Mouse (Mus musculus): ENCODE results near the gene Clca3a2. TPM values are rescaled to one million over a fixed set of nuclear protein-coding genes. Genes with fewer than 3 reads are reported as not detected.
"Not testable (repeated sequence)": the region's sequence is repeated elsewhere in the genome, so short reads cannot be mapped to it uniquely, and the experiment has no call there.

Clca3a2 gene
- polyA plus RNA-seq (2015; fragmentation: Nextera tagmentation; extraction: Ambion mirVana) = 0.48 and 0.64 TPM in 2 replicates

DNA sequence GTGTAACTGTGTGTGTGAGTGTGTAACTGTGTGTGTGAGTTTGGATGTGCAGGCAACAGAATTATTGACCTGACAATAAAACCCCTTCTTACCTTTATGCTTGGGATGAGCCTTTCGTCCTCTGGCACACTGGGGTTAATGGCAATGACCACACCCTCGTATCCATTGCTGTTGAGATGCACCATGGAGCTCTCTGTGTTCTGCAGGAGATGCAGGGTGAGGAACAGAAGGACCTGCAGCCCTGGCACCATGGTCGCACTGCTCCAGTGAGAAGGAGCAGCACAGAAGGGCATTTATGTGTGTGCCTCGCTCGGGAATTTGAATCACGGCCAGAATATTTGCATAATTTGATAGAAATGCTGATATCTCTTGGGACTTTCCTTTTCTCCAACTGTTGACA, at the start of gene Clca3a2:
TSS of gene Clca3a2 (minus strand) at position 276 of the 400 bp plus-strand sequence.
- ATAC-seq = peak; percentile 67
- H3K4me3 ChIP-seq (ENCODE audit: low read length); H3K9ac ChIP-seq (ENCODE audit: low read depth, low read length); H3K9me3 ChIP-seq (ENCODE audit: control insufficient read depth, low read length); H3K4me1 ChIP-seq (ENCODE audit: control insufficient read depth, insufficient read depth, low read length); H3K36me3 ChIP-seq (ENCODE audit: control insufficient read depth, insufficient read depth, low read length); H3K4me2 ChIP-seq (ENCODE audit: low read depth, low read length); H3K27ac ChIP-seq (ENCODE audit: low read length); H3K27me3 ChIP-seq (replicated peaks; ENCODE audit: control insufficient read depth, insufficient read depth, low read length): not testable (repeated sequence)
- 51% methylated on average over 5 of the region's 6 CpGs for WGBS

DNA sequence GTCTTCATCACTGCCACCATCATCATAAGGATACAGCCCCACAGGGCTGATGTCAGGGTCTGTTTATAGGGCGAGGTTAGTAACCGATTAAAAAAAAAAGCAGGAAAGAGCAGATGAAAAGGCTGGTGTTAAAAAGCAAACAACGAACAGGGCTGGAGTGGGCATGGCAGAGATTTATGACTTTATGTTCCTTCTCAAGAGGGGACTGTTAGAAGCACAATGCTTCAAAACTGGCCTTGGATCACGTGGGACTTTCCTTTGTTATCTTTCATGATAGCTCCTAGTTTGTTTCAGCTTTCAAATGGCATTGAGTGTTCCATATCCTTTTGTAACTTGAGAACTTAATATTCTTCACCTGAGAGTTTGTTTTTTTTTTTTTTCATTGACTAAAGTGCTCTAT, 30.3 kb upstream of the Clca3a2 start:
- H3K36me3 ChIP-seq (ENCODE audit: control insufficient read depth, insufficient read depth, low read length) = no peaks in the 10 kb centered on the region
- WGBS = 17% methylated on average over 4 of the region's 4 CpGs
- no peak overlapping the region for H3K27ac ChIP-seq (ENCODE audit: low read length)
- no peak overlapping the region for H3K9ac ChIP-seq (ENCODE audit: low read depth, low read length)
- H3K9me3 ChIP-seq (ENCODE audit: control insufficient read depth, low read length) = no peaks in the 10 kb centered on the region
- H3K4me2 ChIP-seq (ENCODE audit: low read depth, low read length) = no peak overlapping the region
- no peaks in the 10 kb centered on the region for H3K27me3 ChIP-seq (replicated peaks; ENCODE audit: control insufficient read depth, insufficient read depth, low read length)
- H3K4me3 ChIP-seq (ENCODE audit: low read length) = 0 out of 2 replicates have a peak overlapping the region, but pooled peaks have one; percentile 4
- H3K4me1 ChIP-seq (ENCODE audit: control insufficient read depth, insufficient read depth, low read length) = no peaks in the 10 kb centered on the region
- ATAC-seq = peak; percentile 93

DNA sequence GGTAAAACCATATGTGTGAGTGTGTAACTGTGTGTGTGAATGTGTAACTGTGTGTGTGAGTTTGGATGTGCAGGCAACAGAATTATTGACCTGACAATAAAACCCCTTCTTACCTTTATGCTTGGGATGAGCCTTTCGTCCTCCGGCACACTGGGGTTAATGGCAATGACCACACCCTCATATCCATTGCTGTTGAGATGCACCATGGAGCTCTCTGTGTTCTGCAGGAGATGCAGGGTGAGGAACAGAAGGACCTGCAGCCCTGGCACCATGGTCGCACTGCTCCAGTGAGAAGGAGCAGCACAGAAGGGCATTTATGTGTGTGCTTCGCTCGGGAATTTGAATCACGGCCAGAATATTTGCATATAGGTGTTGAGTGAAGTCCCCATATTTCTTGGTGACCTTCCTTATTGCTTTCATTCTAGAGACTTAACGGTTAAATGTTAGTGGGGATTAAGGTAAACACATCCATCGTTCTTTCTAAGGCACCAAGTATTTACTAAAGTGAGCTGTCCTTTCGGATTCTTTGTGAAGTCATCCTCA, 29.8 kb upstream of the Clca3a2 start, which contains the start of gene Clca3b:
TSS of gene Clca3b (minus strand) at position 344 of the 543 bp plus-strand sequence.
- 0 out of 2 replicates have a peak within 1 kb of the TSS, but pooled peaks have one; percentile 4 for H3K4me3 ChIP-seq (ENCODE audit: low read length)
- H3K4me2 ChIP-seq (ENCODE audit: low read depth, low read length); H3K9me3 ChIP-seq (ENCODE audit: control insufficient read depth, low read length); H3K4me1 ChIP-seq (ENCODE audit: control insufficient read depth, insufficient read depth, low read length); H3K9ac ChIP-seq (ENCODE audit: low read depth, low read length); H3K36me3 ChIP-seq (ENCODE audit: control insufficient read depth, insufficient read depth, low read length); H3K27ac ChIP-seq (ENCODE audit: low read length); H3K27me3 ChIP-seq (replicated peaks; ENCODE audit: control insufficient read depth, insufficient read depth, low read length): not testable (repeated sequence)
- WGBS = 53% methylated on average over 9 of the region's 9 CpGs
- ATAC-seq = peak; percentile 86

DNA sequence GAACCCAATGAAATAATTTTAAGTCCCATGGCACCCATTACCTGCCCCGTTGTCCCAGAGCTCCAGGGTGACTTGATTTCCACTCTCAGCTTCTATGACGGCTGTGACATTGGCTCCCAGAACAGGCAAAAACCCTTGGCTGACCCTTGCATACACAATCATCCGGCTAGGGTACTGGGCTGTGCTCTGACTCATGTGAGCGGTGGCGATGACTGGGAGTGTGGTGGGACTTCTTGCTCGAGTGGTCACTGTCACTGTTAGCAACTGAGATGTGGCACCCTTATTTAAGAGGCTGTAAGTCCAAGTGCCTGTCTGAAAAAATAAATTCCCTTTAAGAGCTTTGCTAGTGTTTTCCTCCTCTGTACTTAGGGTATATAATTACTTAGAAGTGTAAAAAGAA, 8.0 kb upstream of the Clca3a2 start:
- 83% methylated on average over 6 of the region's 6 CpGs for WGBS

DNA sequence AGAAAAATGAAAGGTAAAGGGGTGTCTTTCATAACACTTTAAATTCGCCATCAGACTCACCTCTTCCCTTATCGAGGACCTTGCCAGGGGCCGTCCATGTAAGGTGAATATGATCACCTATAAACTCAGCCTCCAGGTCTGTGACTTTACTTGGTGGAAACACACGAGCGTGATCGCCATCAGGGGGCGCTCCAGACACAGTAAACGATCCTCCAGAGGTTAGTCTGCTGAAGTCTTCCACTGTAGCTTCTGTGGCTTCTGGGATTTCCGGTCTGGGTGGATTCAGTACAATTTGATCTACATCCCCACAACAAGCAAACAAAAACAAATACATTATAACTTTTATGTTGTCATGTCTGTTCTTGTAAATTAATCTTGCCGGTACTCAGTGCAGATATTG, 5.9 kb upstream of the Clca3a2 start:
- no peak overlapping the region for H3K4me3 ChIP-seq (ENCODE audit: low read length)
- H3K9ac ChIP-seq (ENCODE audit: low read depth, low read length) = no peak overlapping the region
- no peaks in the 10 kb centered on the region for H3K27me3 ChIP-seq (replicated peaks; ENCODE audit: control insufficient read depth, insufficient read depth, low read length)
- no peak overlapping the region for H3K4me2 ChIP-seq (ENCODE audit: low read depth, low read length)
- H3K36me3 ChIP-seq (ENCODE audit: control insufficient read depth, insufficient read depth, low read length) = no peaks in the 10 kb centered on the region
- no peaks in the 10 kb centered on the region for H3K4me1 ChIP-seq (ENCODE audit: control insufficient read depth, insufficient read depth, low read length)
- 15% methylated on average over 10 of the region's 10 CpGs for WGBS
- peak; percentile 83 for ATAC-seq
- H3K27ac ChIP-seq (ENCODE audit: low read length) = no peak overlapping the region
- H3K9me3 ChIP-seq (ENCODE audit: control insufficient read depth, low read length) = no peaks in the 10 kb centered on the region

More for the DNA sequence above, 8.0 kb upstream of the Clca3a2 start:
- H3K4me1 ChIP-seq (ENCODE audit: control insufficient read depth, insufficient read depth, low read length) = no peaks in the 10 kb centered on the region
- no peak overlapping the region for H3K27ac ChIP-seq (ENCODE audit: low read length)
- H3K27me3 ChIP-seq (replicated peaks; ENCODE audit: control insufficient read depth, insufficient read depth, low read length) = no peaks in the 10 kb centered on the region
- H3K9ac ChIP-seq (ENCODE audit: low read depth, low read length) = no peak overlapping the region
- no peak for ATAC-seq
- H3K4me2 ChIP-seq (ENCODE audit: low read depth, low read length) = no peak overlapping the region
- no peaks in the 10 kb centered on the region for H3K36me3 ChIP-seq (ENCODE audit: control insufficient read depth, insufficient read depth, low read length)
- H3K4me3 ChIP-seq (ENCODE audit: low read length) = no peak overlapping the region
- no peaks in the 10 kb centered on the region for H3K9me3 ChIP-seq (ENCODE audit: control insufficient read depth, low read length)

DNA sequence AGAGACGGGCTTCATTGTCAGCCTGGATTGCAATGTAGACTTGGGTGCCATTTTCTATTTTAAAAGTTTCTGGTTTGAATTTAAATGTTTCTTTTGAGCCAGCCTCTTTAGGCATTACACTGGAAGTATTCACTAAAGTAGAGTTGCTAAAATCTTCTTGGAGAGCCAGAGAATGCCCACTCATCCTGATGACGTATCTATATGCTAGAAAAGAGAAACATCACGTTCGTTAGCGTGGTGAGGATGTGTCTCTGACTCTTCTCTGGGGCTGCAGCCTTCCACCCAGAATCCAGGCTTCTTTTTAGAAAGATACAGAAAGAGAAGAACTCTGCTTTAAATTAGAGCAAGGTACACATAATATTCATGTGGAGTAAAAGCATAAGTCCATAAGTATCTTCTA, 4.0 kb upstream of the Clca3a2 start:
- H3K4me1 ChIP-seq (ENCODE audit: control insufficient read depth, insufficient read depth, low read length) = 0 out of 2 replicates have a peak, but pooled peaks cover 4% of the 10 kb centered on the region
- H3K9ac ChIP-seq (ENCODE audit: low read depth, low read length) = no peak overlapping the region
- H3K27ac ChIP-seq (ENCODE audit: low read length) = no peak overlapping the region
- H3K4me2 ChIP-seq (ENCODE audit: low read depth, low read length) = no peak overlapping the region
- H3K27me3 ChIP-seq (replicated peaks; ENCODE audit: control insufficient read depth, insufficient read depth, low read length) = no peaks in the 10 kb centered on the region
- 81% methylated on average over 5 of the region's 5 CpGs for WGBS
- no peak overlapping the region for H3K4me3 ChIP-seq (ENCODE audit: low read length)
- ATAC-seq = no peak
- no peaks in the 10 kb centered on the region for H3K36me3 ChIP-seq (ENCODE audit: control insufficient read depth, insufficient read depth, low read length)
- H3K9me3 ChIP-seq (ENCODE audit: control insufficient read depth, low read length) = no peaks in the 10 kb centered on the region

DNA sequence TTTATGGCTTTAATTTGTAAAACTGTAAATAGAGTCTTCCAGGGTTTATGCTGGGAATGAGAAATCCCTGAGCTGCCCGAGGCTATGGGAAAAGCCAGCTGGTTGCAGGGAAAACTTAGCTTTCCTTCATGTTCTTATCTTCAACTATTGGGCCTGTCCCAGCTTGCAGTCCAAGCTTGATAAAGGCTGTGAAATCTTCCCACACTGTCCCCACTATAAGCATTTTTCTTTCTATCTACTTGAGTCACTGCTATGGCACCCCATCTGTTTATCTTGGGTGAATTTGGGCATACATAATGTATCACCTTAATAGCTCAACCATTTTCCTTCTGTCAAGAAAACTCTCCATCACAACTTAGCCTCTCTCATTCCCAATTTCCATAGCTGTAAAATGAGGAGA, 1.3 kb upstream of the Clca3a2 start:
- ATAC-seq = peak; percentile 36; the same call in 1 of the 2 replicates
- Histone ChIP-seq H3K36me3 (ENCODE audit: control insufficient read depth, insufficient read depth, low read length) (no peaks in the 10 kb centered on the region), H3K9ac (ENCODE audit: low read depth, low read length) (no peak overlapping the region), H3K4me2 (ENCODE audit: low read depth, low read length) (no peak overlapping the region), H3K9me3 (ENCODE audit: control insufficient read depth, low read length) (no peaks in the 10 kb centered on the region), H3K27me3 (replicated peaks; ENCODE audit: control insufficient read depth, insufficient read depth, low read length) (no peaks in the 10 kb centered on the region), H3K4me1 (ENCODE audit: control insufficient read depth, insufficient read depth, low read length) (0 out of 2 replicates have a peak, but pooled peaks cover 4% of the 10 kb centered on the region), H3K27ac (ENCODE audit: low read length) (no peak overlapping the region), H3K4me3 (ENCODE audit: low read length) (no peak overlapping the region)
- WGBS = 45% methylated on average over 1 of the region's 1 CpGs

DNA sequence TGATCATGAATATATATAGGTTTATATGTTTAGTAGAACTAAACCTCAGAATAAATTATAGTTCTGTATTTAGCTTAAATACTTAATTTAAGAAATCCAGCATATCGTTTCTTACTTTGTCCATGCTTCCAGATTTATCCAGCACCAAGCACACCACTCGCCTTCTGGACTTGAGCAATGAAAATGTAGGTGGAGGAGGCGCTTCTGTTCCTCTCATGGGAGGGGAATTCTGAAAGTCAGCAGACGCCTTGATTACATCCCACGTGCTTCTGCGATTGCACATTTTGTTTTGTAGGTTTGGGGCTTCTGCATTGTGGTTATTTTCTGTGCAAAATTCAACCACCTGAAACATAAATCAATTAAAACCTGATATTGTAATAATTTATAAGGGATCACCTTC, 6.0 kb downstream of the Clca3a2 start:
- not testable (repeated sequence) for H3K36me3 ChIP-seq (ENCODE audit: control insufficient read depth, insufficient read depth, low read length); H3K4me2 ChIP-seq (ENCODE audit: low read depth, low read length); H3K4me3 ChIP-seq (ENCODE audit: low read length); H3K9me3 ChIP-seq (ENCODE audit: control insufficient read depth, low read length); H3K27ac ChIP-seq (ENCODE audit: low read length); H3K9ac ChIP-seq (ENCODE audit: low read depth, low read length); H3K4me1 ChIP-seq (ENCODE audit: control insufficient read depth, insufficient read depth, low read length); H3K27me3 ChIP-seq (replicated peaks; ENCODE audit: control insufficient read depth, insufficient read depth, low read length); ATAC-seq
- WGBS = 92% methylated on average over 6 of the region's 6 CpGs

DNA sequence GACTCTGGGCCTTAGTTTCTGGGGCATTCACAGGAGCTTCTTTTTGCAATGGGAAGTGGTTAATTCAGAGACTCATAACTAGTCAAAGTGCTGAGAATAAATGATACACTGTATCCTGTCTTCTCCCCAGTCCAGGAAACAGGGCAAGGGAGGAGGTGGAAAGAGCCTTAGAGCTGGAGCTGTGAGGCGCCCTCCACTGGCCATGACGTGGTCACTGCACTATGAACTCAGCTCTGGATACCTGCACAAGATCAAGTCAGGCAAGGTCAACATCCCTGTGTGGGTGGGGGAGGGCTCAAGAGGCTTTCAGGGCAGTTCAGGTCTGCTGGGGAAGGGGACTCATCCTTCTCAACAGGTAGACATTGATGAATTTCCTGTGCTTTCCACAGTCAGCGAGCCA, 7.5 kb downstream of the Clca3a2 start:
- no peaks in the 10 kb centered on the region for H3K27me3 ChIP-seq (replicated peaks; ENCODE audit: control insufficient read depth, insufficient read depth, low read length)
- no peaks in the 10 kb centered on the region for H3K9me3 ChIP-seq (ENCODE audit: control insufficient read depth, low read length)
- no peak overlapping the region for H3K9ac ChIP-seq (ENCODE audit: low read depth, low read length)
- H3K4me1 ChIP-seq (ENCODE audit: control insufficient read depth, insufficient read depth, low read length) = no peaks in the 10 kb centered on the region
- no peak overlapping the region for H3K27ac ChIP-seq (ENCODE audit: low read length)
- no peaks in the 10 kb centered on the region for H3K36me3 ChIP-seq (ENCODE audit: control insufficient read depth, insufficient read depth, low read length)
- no peak overlapping the region for H3K4me2 ChIP-seq (ENCODE audit: low read depth, low read length)
- no peak overlapping the region for H3K4me3 ChIP-seq (ENCODE audit: low read length)
- no peak for ATAC-seq
- 35% methylated on average over 3 of the region's 3 CpGs for WGBS

Measured in intestine, embryonic 16.5 days (tissue).